Mouse (Mus musculus): ENCODE measurements at regions not wholly inside any gene's neighbourhood (a gene's known extent, or its start where the extent isn't known, plus 50 kb on each side); places are given as distances from the start of the nearest gene placed in this dataset.

GRCm38 (mm10) chr15:62165826-62166500, 1243.2 kb upstream of the A1bg start:
- Histone ChIP-seq H3K27me3 (ENCODE audit: control insufficient read depth, insufficient read depth, low read length, poor library complexity, severe bottlenecking) (no peaks in the 10 kb centered on the region), H3K4me3 (ENCODE audit: low read depth, low read length) (no peak overlapping the region), H3K4me1 (ENCODE audit: control insufficient read depth, insufficient read depth, low read length) (peaks cover 6% of the 10 kb centered on the region), H3K27ac (ENCODE audit: insufficient read depth, low read length) (no peak overlapping the region), H3K9ac (ENCODE audit: low read depth, poor library complexity, severe bottlenecking) (no peak overlapping the region), H3K36me3 (ENCODE audit: control insufficient read depth, insufficient read depth, low read length, poor library complexity, severe bottlenecking) (peaks cover 5% of the 10 kb centered on the region; the same call in 1 of the 2 replicates), H3K9me3 (replicated peaks; ENCODE audit: control insufficient read depth, insufficient read depth, low read length, poor library complexity, severe bottlenecking) (no peaks in the 10 kb centered on the region)
- no peak for TF ChIP-seq CTCF (IDR thresholded peaks at IDR 0.05; ENCODE audit: low read depth, low read length)
- no peak for TF ChIP-seq POLR2A (IDR thresholded peaks at IDR 0.05; ENCODE audit: insufficient read depth, low read length)
- TF ChIP-seq EP300 (IDR thresholded peaks at IDR 0.05; ENCODE audit: insufficient read depth, low read depth, low read length), result no peak

GRCm38 (mm10) chr15:62164766-62165410, 1242.1 kb upstream of the A1bg start:
- Histone ChIP-seq H3K9ac (ENCODE audit: low read depth, poor library complexity, severe bottlenecking) (no peak overlapping the region), H3K36me3 (ENCODE audit: control insufficient read depth, insufficient read depth, low read length, poor library complexity, severe bottlenecking) (peaks cover 6% of the 10 kb centered on the region; the same call in 1 of the 2 replicates), H3K27me3 (ENCODE audit: control insufficient read depth, insufficient read depth, low read length, poor library complexity, severe bottlenecking) (no peaks in the 10 kb centered on the region), H3K9me3 (replicated peaks; ENCODE audit: control insufficient read depth, insufficient read depth, low read length, poor library complexity, severe bottlenecking) (no peaks in the 10 kb centered on the region), H3K4me3 (ENCODE audit: low read depth, low read length) (no peak overlapping the region), H3K4me1 (ENCODE audit: control insufficient read depth, insufficient read depth, low read length) (peaks cover 7% of the 10 kb centered on the region), H3K27ac (ENCODE audit: insufficient read depth, low read length) (no peak overlapping the region)
- TF ChIP-seq CTCF (IDR thresholded peaks at IDR 0.05; ENCODE audit: low read depth, low read length) (no peak), POLR2A (IDR thresholded peaks at IDR 0.05; ENCODE audit: insufficient read depth, low read length) (no peak), EP300 (IDR thresholded peaks at IDR 0.05; ENCODE audit: insufficient read depth, low read depth, low read length) (no peak)

GRCm38 (mm10) chr15:62163203-62163602, 1240.4 kb upstream of the A1bg start:
- Histone ChIP-seq H3K4me3 (ENCODE audit: low read depth, low read length) (no peak overlapping the region), H3K36me3 (ENCODE audit: control insufficient read depth, insufficient read depth, low read length, poor library complexity, severe bottlenecking) (peaks cover 9% of the 10 kb centered on the region; the same call in 1 of the 2 replicates), H3K27ac (ENCODE audit: insufficient read depth, low read length) (no peak overlapping the region), H3K27me3 (ENCODE audit: control insufficient read depth, insufficient read depth, low read length, poor library complexity, severe bottlenecking) (no peaks in the 10 kb centered on the region), H3K4me1 (ENCODE audit: control insufficient read depth, insufficient read depth, low read length) (peaks cover 7% of the 10 kb centered on the region), H3K9me3 (replicated peaks; ENCODE audit: control insufficient read depth, insufficient read depth, low read length, poor library complexity, severe bottlenecking) (no peaks in the 10 kb centered on the region), H3K9ac (ENCODE audit: low read depth, poor library complexity, severe bottlenecking) (no peak overlapping the region)
- TF ChIP-seq EP300 (IDR thresholded peaks at IDR 0.05; ENCODE audit: insufficient read depth, low read depth, low read length), result no peak
- no peak for TF ChIP-seq CTCF (IDR thresholded peaks at IDR 0.05; ENCODE audit: low read depth, low read length)
- no peak for TF ChIP-seq POLR2A (IDR thresholded peaks at IDR 0.05; ENCODE audit: insufficient read depth, low read length)

- Histone ChIP-seq H3K36me3 (ENCODE audit: control insufficient read depth, insufficient read depth, low read length, poor library complexity, severe bottlenecking) (peaks cover 9% of the 10 kb centered on the region; the same call in 1 of the 2 replicates), H3K27me3 (ENCODE audit: control insufficient read depth, insufficient read depth, low read length, poor library complexity, severe bottlenecking) (no peaks in the 10 kb centered on the region), H3K9ac (ENCODE audit: low read depth, poor library complexity, severe bottlenecking) (no peak overlapping the region), H3K9me3 (replicated peaks; ENCODE audit: control insufficient read depth, insufficient read depth, low read length, poor library complexity, severe bottlenecking) (no peaks in the 10 kb centered on the region), H3K27ac (ENCODE audit: insufficient read depth, low read length) (no peak overlapping the region), H3K4me1 (ENCODE audit: control insufficient read depth, insufficient read depth, low read length) (peaks cover 7% of the 10 kb centered on the region), H3K4me3 (ENCODE audit: low read depth, low read length) (no peak overlapping the region)
- TF ChIP-seq EP300 (IDR thresholded peaks at IDR 0.05; ENCODE audit: insufficient read depth, low read depth, low read length), result no peak
- TF ChIP-seq CTCF (IDR thresholded peaks at IDR 0.05; ENCODE audit: low read depth, low read length), result no peak
- no peak for TF ChIP-seq POLR2A (IDR thresholded peaks at IDR 0.05; ENCODE audit: insufficient read depth, low read length)
Measured at GRCm38 (mm10) chr15:62162648-62163194, 1239.9 kb upstream of the A1bg start.

- H3K9me3 ChIP-seq (replicated peaks; ENCODE audit: control insufficient read depth, insufficient read depth, low read length, poor library complexity, severe bottlenecking), result no peaks in the 10 kb centered on the region
- peaks cover 9% of the 10 kb centered on the region; the same call in 1 of the 2 replicates for H3K36me3 ChIP-seq (ENCODE audit: control insufficient read depth, insufficient read depth, low read length, poor library complexity, severe bottlenecking)
- peaks cover 7% of the 10 kb centered on the region for H3K4me1 ChIP-seq (ENCODE audit: control insufficient read depth, insufficient read depth, low read length)
- H3K27ac ChIP-seq (ENCODE audit: insufficient read depth, low read length), result no peak overlapping the region
- TF ChIP-seq EP300 (IDR thresholded peaks at IDR 0.05; ENCODE audit: insufficient read depth, low read depth, low read length) (peak; percentile 66), CTCF (IDR thresholded peaks at IDR 0.05; ENCODE audit: low read depth, low read length) (no peak), POLR2A (IDR thresholded peaks at IDR 0.05; ENCODE audit: insufficient read depth, low read length) (no peak)
- H3K27me3 ChIP-seq (ENCODE audit: control insufficient read depth, insufficient read depth, low read length, poor library complexity, severe bottlenecking), result no peaks in the 10 kb centered on the region
- H3K9ac ChIP-seq (ENCODE audit: low read depth, poor library complexity, severe bottlenecking), result no peak overlapping the region
- H3K4me3 ChIP-seq (ENCODE audit: low read depth, low read length), result no peak overlapping the region
Measured at GRCm38 (mm10) chr15:62161975-62162647, 1239.3 kb upstream of the A1bg start.
